Mouse (Mus musculus): ENCODE data around the gene Aldh1l1.

DNA sequence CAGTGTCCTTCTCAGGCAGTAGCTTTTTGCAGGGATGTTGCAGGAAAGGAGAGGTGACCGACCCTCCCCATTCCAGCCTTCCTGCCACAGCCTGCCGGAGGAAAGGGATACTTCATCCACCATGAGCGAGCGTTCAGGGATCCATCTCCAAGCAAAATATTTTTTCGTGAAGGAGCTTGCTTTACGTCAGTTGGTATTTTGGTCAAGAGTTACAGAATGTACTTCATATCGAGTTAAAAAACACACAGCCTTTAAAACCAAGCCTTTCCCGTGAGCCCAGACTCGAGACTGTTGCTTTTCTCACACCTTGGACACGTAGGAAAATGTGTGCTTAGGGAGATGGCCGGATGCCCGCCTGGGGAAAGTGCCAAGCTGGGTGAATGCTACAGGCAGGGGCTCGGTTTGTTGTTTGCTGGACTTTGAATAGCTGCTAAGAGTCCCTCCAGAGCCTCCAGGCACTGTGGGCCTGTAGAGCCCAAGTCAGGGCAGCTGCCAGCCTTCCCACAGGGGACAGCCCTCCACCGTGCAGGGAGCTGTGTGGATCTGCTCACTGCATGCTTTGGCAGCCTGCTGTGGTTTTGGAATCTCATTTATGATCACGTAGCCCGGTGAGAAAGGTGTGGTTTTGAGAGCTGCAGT lies 20.6 kb downstream of the Aldh1l1 start:
- TF ChIP-seq CTCF (conservative IDR thresholded peaks at IDR 0.05; ENCODE audit: insufficient read depth, insufficient read length, low read depth, low read length) (no peak), POLR2A (IDR thresholded peaks at IDR 0.05; ENCODE audit: low read depth, low read length) (no peak)

Measured in kidney, adult 2 months (tissue).